Mouse (Mus musculus) induced T-regulatory cell, adult 2 months (primary cell): ENCODE results near the gene Fam193a.

Experiments
- DNase-seq: peaks from one replicate; pipeline ENCODE4 v3.0.0-alpha.2; 2012; ENCODE audit warnings: low read depth

The Fam193a gene

GRCm38 (mm10) chr5:34521337-34521736, 151.6 kb downstream of the Fam193a start:
- DNase-seq, result no peak

- DNase-seq, result peak; percentile 49
Measured at GRCm38 (mm10) chr5:34523958-34524485, 154.3 kb downstream of the Fam193a start.

- DNase-seq, result no peak
Measured at GRCm38 (mm10) chr5:34524511-34524910, 154.8 kb downstream of the Fam193a start.

GRCm38 (mm10) chr5:34525663-34526476, 156.1 kb downstream of the Fam193a start, which contains the start of gene Sh3bp2:
Sh3bp2 (plus strand) TSS chr5:34525838.
- DNase-seq, result peak; percentile 97

GRCm38 (mm10) chr5:34526477-34526775, 156.7 kb downstream of the Fam193a start:
- no peak for DNase-seq

- DNase-seq, result no peak
Measured at GRCm38 (mm10) chr5:34527352-34527751, 157.6 kb downstream of the Fam193a start.

GRCm38 (mm10) chr5:34528724-34529123, 159.0 kb downstream of the Fam193a start:
- DNase-seq, result no peak

- no peak for DNase-seq
Measured at GRCm38 (mm10) chr5:34530116-34530515, 160.4 kb downstream of the Fam193a start.

- DNase-seq, result no peak
Measured at GRCm38 (mm10) chr5:34530687-34531086, 161.0 kb downstream of the Fam193a start.

- DNase-seq, result no peak
Measured at GRCm38 (mm10) chr5:34533066-34533465, 163.3 kb downstream of the Fam193a start.

- DNase-seq, result no peak
Measured at GRCm38 (mm10) chr5:34533820-34534219, 164.1 kb downstream of the Fam193a start.

GRCm38 (mm10) chr5:34534776-34535581, 165.2 kb downstream of the Fam193a start:
- no peak for DNase-seq

- DNase-seq, result no peak
Measured at GRCm38 (mm10) chr5:34535831-34536230, 166.1 kb downstream of the Fam193a start.
